Mouse (Mus musculus): Measurements from ENCODE around the gene Zc3h18.
A peak's percentile ranks its signal among the peaks of the same experiment; 100 is the strongest.

Gene Zc3h18

GRCm38 (mm10) chr8:122376365-122377231 is at the start of gene Zc3h18:
Gene Zc3h18 (plus strand): TSS chr8:122376609.
- peak; percentile 99 for DNase-seq (ENCODE audit: low read depth, low spot score)

DNA sequence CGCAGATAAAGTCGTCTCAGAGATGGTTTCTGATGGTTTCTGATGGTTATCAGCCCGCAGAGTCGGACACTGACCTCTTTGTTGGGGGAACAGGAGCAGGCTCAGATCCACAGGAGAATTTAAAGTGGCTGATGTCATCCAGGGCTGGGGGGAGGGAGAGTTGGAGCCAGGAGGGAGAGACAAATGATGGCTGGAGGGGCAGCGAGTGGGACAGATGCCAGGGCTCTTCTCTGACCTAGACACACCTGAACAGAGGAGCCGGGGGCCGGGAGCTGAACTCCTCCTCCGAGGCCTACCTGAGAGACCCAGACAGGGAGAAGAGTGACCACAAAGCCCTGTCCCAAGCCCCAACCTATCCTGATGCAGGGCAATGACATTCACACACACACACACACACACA is 47.3 kb upstream of the Zc3h18 start:
- no peak for DNase-seq (ENCODE audit: low read depth, low spot score)

DNA sequence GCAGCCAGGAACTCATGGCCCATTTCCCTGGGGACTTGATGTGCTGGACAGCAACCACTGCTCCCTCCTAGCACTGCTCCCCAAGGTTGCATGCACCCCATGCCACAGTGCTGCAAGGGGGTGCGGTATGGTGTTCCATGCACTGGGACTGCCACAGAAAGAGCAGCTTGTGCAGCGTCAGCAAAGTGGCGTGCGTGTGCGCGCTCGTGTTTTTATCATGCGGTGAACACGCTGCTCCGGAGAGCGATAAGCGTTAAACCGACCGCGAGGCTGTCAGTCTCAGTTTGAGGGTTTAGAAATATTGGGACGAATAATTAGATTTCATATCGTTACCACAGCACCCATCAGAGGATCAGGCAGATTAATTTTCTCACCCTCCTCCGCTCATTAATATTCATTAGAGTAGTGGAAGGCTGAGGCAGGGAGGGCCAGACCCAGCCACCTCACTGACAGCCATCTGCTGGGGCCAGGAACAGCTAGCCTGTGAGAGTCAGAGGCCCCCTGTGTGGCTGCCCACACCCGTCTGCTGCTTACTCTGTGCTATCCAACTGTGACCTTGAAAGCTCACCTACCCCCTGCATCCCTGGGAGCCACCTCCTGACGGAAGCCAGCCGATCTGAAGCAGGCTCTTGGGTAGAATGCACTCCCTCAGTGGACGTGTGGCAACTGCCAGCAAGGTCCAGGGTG is 46.7 kb upstream of the Zc3h18 start:
- DNase-seq (ENCODE audit: low read depth, low spot score), result no peak

DNA sequence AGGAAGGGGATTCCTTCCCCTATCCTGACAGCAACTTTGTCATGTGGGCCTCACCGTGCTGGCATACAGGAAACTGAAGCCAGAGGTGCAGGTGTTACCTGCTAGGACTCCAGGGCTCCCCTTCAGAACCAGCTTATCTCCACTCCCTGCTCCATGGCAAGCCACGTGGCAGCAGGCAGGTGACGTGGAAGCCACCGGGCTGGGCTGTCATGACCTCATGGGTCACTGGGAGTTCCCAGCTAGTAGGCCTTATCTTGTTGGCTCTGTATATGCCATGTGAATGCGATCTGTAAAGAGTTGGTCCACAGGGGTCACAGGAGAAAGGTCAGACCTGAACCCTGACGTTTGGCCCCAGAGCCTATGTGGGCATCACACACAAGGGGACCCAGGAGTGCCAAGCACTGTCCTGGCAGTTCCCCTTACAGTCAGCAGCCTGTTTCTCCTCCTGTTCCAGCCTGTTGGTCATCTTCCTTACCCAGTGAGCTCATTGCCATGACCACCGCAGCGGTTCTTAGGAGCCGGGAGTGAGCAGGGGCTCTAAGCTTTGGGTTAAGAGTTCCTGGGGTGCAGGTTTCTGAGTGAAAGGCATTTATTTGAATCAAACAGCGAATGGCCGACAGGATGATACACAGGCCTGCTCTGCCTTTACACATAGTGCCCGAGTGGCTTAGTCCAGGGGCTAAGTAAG is 45.8 kb upstream of the Zc3h18 start:
- DNase-seq (ENCODE audit: low read depth, low spot score), result no peak

DNA sequence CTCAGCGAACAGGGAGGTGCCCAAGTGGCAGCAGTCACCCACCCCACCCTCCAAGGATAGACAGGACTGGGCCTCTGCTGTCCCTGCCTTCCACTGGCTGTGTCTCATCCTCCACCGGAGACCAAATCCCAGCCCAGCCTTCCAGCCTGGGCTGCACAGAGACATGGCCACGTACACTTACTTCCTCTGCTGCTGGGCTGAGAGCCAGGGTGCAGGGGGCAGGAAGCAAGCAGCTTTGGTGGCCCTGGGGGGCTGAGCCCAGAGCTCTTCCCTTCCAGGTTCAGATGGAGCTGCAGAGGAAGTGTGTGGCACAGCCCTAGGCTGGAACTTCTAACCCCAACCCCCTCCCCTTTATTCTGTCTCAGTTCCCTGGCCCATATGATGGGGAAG is 45.3 kb upstream of the Zc3h18 start:
- DNase-seq (ENCODE audit: low read depth, low spot score), result no peak

- no peak for DNase-seq (ENCODE audit: low read depth, low spot score)
These were observed 43.5 kb upstream of the Zc3h18 start for GRCm38 (mm10) chr8:122332753-122333506.

DNA sequence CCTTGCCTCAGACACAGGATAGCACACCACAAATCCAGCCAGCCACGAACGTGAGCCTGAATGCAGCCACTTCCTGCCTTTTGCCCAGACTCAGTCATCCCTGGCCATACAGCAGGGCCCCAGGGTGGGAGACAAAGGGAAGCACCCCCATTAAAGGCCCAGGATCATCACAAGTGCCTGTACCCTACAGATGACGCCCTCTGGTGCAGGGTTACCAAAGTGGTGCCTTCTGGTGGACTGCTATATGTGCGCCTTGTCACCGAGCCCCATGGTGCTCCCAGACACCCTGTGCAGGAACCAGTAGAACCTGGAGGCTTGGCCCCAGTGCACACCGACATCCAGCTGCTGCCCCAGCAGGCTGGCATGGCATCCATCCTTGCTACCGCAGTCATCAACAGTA is 42.9 kb upstream of the Zc3h18 start:
- DNase-seq (ENCODE audit: low read depth, low spot score), result no peak

GRCm38 (mm10) chr8:122334791-122335490 is 41.5 kb upstream of the Zc3h18 start:
- no peak for DNase-seq (ENCODE audit: low read depth, low spot score)

DNA sequence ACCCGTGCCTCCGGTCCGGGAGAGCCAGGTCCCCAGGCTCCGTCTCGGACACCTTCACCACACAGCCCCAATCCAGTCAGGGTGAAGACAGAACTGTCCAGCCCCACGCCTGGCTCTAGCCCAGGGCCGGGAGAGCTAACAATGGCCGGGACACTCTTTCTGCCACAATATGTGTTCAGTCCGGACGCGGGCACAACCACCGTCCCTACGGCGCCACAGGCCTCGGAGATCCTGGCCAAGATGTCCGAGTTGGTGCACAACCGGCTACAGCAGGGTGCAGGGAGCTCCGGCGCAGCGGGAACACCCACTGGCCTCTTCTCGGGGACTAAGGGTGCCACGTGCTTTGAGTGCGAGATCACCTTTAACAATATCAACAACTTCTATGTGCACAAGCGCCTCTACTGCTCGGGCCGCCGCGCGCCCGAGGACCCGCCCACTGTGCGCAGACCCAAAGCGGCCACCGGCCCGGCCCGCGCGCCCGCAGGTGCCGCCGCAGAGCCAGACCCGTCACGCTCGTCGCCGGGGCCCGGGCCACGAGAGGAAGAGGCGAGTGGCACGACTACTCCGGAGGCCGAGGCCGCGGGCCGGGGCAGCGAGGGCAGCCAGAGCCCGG is 40.7 kb upstream of the Zc3h18 start:
- no peak for DNase-seq (ENCODE audit: low read depth, low spot score)

- peak; percentile 54 for DNase-seq (ENCODE audit: low read depth, low spot score)
These were observed 40.0 kb upstream of the Zc3h18 start for GRCm38 (mm10) chr8:122336251-122336910.

GRCm38 (mm10) chr8:122338852-122339251 is 37.6 kb upstream of the Zc3h18 start:
- DNase-seq (ENCODE audit: low read depth, low spot score), result no peak

DNA sequence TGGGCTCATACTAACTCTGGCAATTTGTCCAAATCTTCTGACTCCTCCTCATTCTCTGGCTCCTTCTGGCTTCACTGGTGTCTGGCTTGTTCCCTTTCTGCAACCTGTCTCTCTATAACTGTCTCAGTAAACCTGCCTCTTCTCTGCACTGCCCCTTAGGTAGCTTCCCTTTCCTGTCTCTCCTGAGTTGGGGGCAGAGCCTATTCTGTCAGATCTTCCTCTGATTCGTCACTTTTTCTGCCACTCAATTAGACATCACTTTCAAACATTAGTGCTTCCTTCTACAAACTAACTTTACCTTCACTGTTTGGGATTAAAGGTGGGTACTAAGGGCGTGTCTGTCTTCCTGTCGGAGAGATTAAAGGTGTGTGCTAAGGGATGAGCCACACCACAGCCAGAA is 35.6 kb upstream of the Zc3h18 start:
- DNase-seq (ENCODE audit: low read depth, low spot score), result no peak

DNA sequence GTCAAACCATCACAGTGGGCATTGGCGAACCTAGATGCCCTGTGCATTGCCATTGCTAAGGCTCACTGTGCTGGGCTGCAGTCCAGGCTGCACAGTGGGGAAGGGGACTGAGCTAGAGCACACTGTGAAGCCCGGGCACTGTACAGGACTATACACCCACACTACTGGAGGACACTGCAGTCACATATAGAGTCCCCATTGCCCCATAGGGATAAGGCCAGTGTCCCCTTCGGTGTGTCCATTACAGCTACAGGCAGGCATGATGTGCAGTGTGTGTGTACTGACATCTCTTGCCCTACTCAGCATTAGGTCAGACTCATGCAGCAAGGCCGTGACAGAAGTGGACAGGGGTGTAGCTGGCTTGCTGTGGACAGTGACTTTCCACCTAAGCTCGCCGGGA is 34.6 kb upstream of the Zc3h18 start:
- no peak for DNase-seq (ENCODE audit: low read depth, low spot score)

DNA sequence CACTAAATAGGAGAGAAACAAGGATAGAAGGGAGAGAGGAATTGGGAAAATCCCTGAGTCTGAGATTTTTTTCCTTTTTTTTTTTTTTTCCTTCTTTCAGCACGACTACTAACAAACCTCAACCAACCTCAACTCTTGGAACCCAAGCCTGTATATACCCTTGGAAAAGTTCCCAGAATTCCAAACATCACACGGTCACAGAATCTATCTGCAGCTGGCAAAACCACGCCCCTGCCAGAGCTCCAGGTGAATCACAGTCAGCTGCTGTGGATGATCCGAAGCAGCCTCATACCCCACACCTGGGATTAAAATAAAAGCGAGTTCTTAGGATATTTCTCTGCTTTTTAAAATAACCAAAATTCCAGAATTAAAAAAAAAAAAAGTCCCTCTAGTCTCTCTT is 34.0 kb upstream of the Zc3h18 start:
- no peak for DNase-seq (ENCODE audit: low read depth, low spot score)

DNA sequence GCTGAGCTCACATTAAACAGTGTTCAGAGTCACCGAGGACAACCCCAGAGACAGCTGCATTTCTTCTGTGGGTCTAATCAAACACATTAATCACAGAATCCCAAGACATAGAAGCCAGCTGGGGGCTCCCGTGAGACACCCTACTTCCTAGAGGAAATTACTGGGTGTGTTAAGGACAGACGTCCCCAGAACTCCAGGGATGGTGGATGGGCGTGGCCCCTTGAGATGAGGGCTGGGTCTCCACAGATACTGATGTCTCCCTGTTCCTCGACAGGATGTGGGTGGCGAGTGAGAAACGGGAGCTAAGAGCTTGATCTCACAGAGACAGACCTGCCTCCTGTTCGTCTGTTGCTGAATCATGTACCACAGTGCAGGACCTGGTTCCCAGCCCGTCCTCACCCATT is 33.6 kb upstream of the Zc3h18 start:
- no peak for DNase-seq (ENCODE audit: low read depth, low spot score)

DNA sequence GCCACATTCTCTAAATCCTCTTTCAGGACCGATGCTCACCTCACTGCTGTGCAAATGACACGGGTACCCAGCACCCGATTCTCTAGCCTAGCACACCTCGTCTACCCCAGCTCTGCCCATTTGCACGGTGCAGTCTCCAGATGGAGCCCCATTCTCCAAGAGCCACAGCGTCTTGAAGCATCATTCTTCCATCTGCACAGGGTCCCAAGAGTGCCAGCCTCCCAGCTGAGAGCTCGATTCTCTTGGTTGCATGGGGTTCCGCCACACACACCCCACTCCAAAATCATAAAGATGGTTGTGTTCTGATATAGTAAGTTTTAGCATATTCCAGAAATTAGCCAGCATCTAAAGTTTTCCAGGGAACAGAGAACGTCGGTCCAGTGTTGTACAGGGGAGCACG is 33.1 kb upstream of the Zc3h18 start:
- no peak for DNase-seq (ENCODE audit: low read depth, low spot score)

GRCm38 (mm10) chr8:122343758-122344157 is 32.7 kb upstream of the Zc3h18 start:
- DNase-seq (ENCODE audit: low read depth, low spot score), result no peak

GRCm38 (mm10) chr8:122344219-122344618 is 32.2 kb upstream of the Zc3h18 start:
- no peak for DNase-seq (ENCODE audit: low read depth, low spot score)

- DNase-seq (ENCODE audit: low read depth, low spot score), result no peak
These were observed 31.0 kb upstream of the Zc3h18 start for GRCm38 (mm10) chr8:122345181-122346095.
